Mouse (Mus musculus): ENCODE data around the gene Vgf.

GRCm38 (mm10) chr5:137039453-137039852 is 13.3 kb downstream of the Vgf start:
- TF ChIP-seq CTCF (IDR thresholded peaks at IDR 0.05; ENCODE audit: control insufficient read depth, insufficient read depth, insufficient read length): no peak
- TF ChIP-seq MAX (IDR thresholded peaks at IDR 0.05): no peak
- TF ChIP-seq MYOG (IDR thresholded peaks at IDR 0.05; ENCODE audit: control insufficient read depth, extremely low read depth, insufficient read length): no peak
- no peak for TF ChIP-seq USF1 (IDR thresholded peaks at IDR 0.05; ENCODE audit: low read depth)

Data from C2C12 (cell line).